Mouse (Mus musculus): ENCODE results near the gene Mxd3.

Mxd3 gene

DNA sequence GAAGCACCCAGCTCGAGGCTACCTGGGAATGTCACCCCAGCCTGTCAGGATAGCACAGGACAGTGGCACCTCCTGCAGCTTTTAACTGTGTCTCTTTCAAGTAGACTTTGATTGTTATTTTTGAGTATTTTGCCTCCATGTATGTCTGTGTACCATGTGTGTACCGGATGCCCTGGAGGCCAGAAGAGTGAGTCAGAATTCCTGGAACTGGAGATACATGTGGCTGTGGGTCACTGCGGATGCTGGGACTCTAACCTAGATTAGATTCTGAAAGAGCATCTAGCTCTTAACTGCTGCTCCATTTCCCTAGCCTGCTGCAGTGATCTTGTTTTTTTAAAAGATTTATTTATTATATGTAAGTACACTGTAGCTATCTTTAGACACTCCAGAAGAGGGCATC is 2.7 kb upstream of the Mxd3 start:
- no peak for DNase-seq (ENCODE audit: low read depth, low spot score)

- no peak for DNase-seq (ENCODE audit: low read depth, low spot score)
These were observed 1.2 kb upstream of the Mxd3 start for GRCm38 (mm10) chr13:55330567-55331400.

- DNase-seq (ENCODE audit: low read depth, low spot score): no peak
These were observed 427 bp downstream of the Mxd3 start for GRCm38 (mm10) chr13:55329109-55329682.

DNA sequence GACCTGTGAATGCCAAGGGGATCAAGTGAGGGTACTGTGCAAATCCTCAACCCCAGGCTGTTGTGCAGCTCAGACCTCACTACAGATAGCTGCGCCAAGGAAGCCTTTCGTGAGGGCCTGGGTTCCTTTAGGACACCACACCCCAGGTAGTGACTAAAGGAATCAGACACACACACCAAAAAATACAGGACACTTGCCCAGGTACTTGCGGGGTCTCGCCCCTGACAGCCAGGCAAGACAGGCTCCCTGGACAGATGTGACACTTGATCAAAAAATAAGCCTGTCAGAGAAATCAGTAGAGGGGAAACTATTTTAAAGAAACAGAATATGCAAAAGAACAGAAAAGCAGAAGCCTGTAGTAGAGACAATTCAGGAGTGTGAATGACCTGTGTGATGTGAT is 982 bp downstream of the Mxd3 start:
- DNase-seq (ENCODE audit: low read depth, low spot score): no peak

- DNase-seq (ENCODE audit: low read depth, low spot score): no peak
These were observed 1.5 kb downstream of the Mxd3 start for GRCm38 (mm10) chr13:55328171-55328570.

- DNase-seq (ENCODE audit: low read depth, low spot score): peak; percentile 72
These were observed 2.0 kb downstream of the Mxd3 start for GRCm38 (mm10) chr13:55327633-55328032.

DNA sequence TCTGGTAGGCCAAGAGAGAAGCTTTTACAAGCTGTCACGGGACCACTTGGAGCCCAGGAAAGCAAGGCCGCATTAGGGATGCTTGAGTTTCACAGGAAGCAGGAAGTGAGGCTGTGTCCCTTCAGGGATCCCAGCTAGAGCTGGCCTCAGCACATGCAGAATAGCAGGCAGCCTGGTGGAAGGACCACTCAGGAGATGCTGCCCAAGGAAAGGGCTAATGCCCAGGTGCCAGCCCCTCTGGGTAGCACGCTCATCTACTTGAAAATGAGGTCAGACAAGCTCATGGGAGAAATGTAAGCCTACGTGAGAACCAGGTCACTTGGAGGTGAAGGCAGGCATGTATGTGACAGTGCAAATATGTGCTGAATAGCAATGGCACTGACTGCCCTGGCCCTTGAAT is 2.5 kb downstream of the Mxd3 start:
- no peak for DNase-seq (ENCODE audit: low read depth, low spot score)

DNA sequence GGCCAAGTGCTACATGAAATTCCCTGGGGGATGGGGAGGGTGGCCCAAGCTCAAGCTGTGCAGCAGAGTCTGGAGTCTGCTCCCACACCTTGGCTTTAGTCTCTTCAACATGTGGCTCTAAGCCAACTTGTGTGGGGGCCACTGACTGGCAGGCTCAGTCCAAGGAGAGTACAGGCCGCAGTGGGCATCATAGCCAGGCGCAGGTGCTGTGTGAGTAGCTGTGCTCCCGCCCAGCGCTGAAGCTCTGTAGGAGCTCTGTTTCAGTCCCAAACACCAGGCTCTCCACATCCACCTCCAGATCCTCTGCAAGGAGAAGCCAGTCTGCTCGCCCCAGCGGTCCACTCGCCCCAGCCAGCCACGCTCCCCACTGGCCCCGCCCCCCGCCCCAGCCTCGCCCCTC is 4.0 kb downstream of the Mxd3 start:
- DNase-seq (ENCODE audit: low read depth, low spot score): no peak

DNA sequence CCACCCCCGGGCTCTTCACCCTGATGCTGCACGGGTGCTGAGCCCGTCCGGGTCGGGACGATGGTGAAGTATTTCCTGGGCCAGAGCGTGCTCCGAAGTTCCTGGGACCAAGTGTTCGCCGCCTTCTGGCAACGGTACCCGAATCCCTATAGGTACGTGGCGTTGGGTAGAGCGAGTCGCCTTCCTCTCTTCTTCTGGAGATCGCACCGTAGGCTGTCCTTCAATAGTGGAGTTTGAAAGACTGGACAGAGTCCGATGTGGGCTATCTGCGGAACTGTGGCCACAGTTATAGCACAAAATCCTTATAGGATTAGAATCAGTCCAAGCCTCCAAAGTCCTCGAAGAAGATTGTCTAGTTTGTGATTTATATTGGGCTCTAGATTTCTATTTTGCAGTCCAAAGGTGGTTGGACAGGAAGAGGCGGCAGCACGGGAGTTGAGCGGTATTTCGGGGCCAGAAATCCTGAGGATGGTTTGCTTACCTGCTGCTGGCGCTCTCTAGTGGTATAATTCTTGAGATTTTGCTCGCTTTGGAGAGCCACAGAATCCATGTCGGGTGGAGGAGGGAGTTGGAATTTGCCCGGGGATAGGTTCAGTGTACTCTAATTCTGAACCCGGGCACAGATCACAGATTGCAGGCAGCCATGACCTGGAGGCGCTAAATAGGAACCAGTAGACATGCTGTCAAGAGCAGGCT is 7.3 kb downstream of the Mxd3 start:
- peak; percentile 35 for DNase-seq (ENCODE audit: low read depth, low spot score)

GRCm38 (mm10) chr13:55321434-55322129 is 8.0 kb downstream of the Mxd3 start, which contains the start of gene Rab24:
Rab24 (minus strand) TSS chr13:55321946.
- DNase-seq (ENCODE audit: low read depth, low spot score): peak; percentile 85

- no peak for DNase-seq (ENCODE audit: low read depth, low spot score)
These were observed 9.6 kb downstream of the Mxd3 start, which contains the start of gene Prelid1 for GRCm38 (mm10) chr13:55319931-55320533. Prelid1 (plus strand) TSS chr13:55320500.

DNA sequence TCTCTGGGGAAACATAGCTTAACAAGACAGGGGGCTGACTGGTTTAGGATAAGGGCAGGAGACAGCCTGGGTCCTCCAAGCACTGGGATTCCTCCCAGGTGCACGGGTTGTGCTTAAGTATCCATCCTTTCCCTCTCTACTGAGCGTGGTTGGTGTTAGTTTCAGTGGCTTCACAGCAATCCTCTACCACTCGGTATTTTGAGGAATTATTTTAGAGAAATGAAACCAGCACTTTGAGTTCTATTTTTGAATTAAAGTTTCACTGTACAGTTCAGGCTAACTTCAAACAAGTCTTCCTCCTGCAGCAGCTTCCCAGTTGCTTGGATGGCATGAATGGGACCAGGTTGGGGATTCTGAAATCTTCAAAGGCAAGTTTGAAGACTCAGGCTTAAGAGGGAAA is 11.3 kb downstream of the Mxd3 start:
- DNase-seq (ENCODE audit: low read depth, low spot score): no peak

- DNase-seq (ENCODE audit: low read depth, low spot score): no peak
These were observed 14.7 kb downstream of the Mxd3 start for GRCm38 (mm10) chr13:55314891-55315412.

- DNase-seq (ENCODE audit: low read depth, low spot score): no peak
These were observed 16.6 kb downstream of the Mxd3 start for GRCm38 (mm10) chr13:55313051-55313450.

DNA sequence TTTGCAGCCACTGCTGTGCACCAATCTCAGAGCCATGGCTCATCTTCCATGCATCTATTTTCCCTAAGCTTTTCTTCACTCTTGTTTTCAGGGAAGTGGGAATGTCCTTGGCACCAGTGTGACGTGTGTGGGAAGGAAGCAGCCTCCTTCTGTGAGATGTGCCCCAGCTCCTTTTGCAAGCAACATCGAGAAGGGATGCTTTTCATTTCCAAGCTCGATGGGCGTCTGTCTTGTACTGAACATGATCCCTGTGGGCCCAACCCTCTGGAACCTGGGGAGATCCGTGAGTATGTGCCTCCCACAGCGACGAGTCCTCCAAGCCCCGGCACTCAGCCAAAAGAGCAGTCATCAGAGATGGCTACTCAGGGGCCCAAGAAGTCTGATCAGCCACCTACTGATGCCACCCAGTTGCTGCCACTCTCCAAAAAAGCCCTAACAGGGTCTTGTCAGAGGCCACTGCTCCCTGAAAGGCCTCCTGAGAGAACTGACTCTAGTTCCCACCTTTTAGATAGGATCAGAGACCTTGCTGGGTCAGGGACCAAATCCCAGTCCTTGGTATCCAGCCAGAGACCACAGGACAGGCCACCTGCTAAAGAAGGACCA is 17.5 kb downstream of the Mxd3 start:
- no peak for DNase-seq (ENCODE audit: low read depth, low spot score)

DNA sequence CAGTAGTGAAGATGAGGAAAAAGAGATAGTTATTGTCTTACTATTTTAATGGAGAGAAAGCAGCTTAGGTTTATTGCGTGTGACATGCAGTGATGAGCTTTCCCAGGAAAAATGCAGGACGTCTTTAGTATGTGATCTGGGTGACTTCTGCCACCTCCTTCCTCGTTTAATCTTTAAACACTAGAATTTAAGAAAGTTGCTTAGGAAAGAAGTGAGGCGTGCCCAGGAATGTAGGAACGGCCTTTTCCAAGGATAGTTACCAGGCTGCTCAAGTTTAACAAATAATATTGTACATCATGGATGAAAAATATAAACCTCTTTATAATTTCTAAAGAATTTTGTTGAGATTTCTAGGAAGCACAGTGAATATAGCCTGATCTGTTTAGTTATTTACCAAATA is 28.7 kb downstream of the Mxd3 start:
- no peak for DNase-seq (ENCODE audit: low read depth, low spot score)

DNA sequence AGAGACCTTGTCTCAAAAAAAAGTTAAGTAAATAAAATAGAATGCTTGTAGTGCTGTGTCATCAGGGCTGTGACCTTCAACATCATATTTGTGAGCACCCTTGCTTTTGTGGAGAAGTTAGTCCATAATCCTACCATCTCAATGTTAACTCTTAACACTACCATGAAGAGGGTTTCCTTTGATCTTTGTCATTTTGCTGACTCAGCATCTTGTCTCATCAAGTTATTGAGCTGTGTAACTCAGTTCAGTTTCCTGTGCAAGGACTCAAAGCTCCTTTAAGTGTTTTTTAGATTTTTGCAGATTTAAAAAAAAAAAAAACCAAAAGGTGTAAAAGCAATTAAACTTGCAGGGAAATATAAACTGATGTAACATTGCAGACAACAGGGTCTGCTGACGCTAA is 32.9 kb downstream of the Mxd3 start:
- DNase-seq (ENCODE audit: low read depth, low spot score): no peak

DNA sequence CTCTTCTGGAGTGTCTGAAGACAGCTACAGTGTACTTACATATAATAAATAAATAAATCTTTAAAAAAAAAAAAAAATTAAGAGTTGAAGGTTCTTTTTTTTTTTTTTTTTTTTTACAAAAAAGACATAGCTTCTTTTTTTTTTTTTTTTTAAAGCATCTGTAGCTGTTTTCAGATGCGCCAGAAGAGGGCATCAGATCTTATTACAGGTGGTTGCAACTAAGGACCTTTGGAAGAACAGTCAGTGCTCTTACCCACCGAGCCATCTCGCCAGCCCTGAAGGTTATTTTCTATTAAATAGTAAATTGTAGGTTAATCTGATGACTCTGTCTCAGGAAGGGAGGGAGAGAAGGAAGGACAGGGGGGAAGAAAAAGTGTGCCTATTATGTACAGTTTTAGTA is 40.8 kb downstream of the Mxd3 start:
- no peak for DNase-seq (ENCODE audit: low read depth, low spot score)

DNA sequence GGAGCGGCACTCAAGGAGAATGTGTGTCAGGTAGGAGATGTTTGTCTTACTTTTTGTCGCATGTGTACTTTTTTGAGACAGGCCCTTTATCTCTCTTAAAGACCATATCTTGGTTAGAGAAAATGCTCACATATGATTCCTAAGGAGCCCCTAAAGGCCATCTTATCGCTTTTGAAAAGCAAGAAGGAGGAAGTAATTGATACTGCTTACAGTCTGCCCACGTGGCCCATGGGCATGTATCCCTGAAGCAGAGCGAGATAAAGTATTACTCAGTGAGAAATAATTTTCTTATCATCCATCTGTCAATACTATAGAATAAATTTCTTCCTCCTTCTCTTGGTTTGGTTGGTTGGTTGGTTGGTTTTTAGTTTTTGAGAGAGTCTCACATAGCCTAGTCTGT is 52.0 kb downstream of the Mxd3 start:
- no peak for DNase-seq (ENCODE audit: low read depth, low spot score)

DNA sequence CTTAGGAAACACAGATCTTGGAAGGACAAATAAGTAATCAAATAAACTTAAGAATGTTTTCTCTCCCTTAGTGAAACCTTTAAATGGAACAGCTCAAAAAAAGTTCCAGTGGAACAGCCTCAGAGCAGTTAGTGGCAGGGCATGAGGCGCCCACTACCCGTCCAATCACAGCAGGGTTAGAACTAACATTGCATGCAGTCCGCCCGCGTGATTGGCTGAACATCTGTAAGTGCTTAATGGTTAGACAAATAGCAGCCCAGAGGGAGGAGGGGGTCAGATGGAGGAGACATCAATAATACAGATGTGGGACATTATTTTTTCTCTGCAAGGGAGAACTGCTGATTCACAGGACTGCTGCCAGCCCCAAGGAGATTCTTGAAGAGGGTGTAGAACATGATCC is 52.4 kb downstream of the Mxd3 start:
- DNase-seq (ENCODE audit: low read depth, low spot score): no peak
